Mouse (Mus musculus) C2C12 (cell line): ENCODE data around the gene Txnrd3. TPM values are rescaled to one million over a fixed set of nuclear protein-coding genes. Genes with fewer than 3 reads are reported as not detected.

Experiments
- H3K27me3 ChIP-seq: one replicate; pipeline ENCODE4 v1.6.1; 2011; ENCODE audit not compliant: control insufficient read depth, insufficient read depth, insufficient read length
- H3K36me3 ChIP-seq: one replicate; pipeline ENCODE4 v1.6.1; 2011; ENCODE audit not compliant: control insufficient read depth, insufficient read depth
- H3K4me3 ChIP-seq: one replicate; pipeline ENCODE4 v1.5.1; 2011; ENCODE audit warnings: mild to moderate bottlenecking, control low read depth; ENCODE audit not compliant: poor library complexity, insufficient read depth, severe bottlenecking
- H3K79me2 ChIP-seq: one replicate; pipeline ENCODE4 v1.6.1; 2011; ENCODE audit not compliant: control insufficient read depth, insufficient read depth
- H3K79me3 ChIP-seq: one replicate; pipeline ENCODE4 v1.6.1; 2011; ENCODE audit warnings: low read depth, control low read depth
- H3ac ChIP-seq: one replicate; pipeline ENCODE3; 2011; ENCODE audit warnings: low read depth; ENCODE audit not compliant: control insufficient read depth, insufficient read length
- CEBPB ChIP-seq: IDR thresholded peaks from one replicate; pipeline ENCODE4 v1.6.1; 2011; ENCODE audit warnings: low read depth, mild to moderate bottlenecking, control low read depth, moderate library complexity
- CTCF ChIP-seq: IDR thresholded peaks from one replicate; pipeline ENCODE4 v1.5.1; 2011; ENCODE audit not compliant: control insufficient read depth, insufficient read depth, insufficient read length
- FOSL1 ChIP-seq: IDR thresholded peaks from one replicate; pipeline ENCODE4 v1.8.0; 2011; ENCODE audit warnings: mild to moderate bottlenecking, low read length; ENCODE audit not compliant: poor library complexity, insufficient read depth, severe bottlenecking
- MAX ChIP-seq: IDR thresholded peaks from one replicate; pipeline ENCODE4 v1.6.1; 2011; ENCODE audit warnings: mild to moderate bottlenecking, control low read depth
- MYOD1 ChIP-seq: IDR thresholded peaks from one replicate; pipeline ENCODE4 v1.6.1; 2011; ENCODE audit warnings: low read depth; ENCODE audit not compliant: control insufficient read depth, insufficient read length
- MYOG ChIP-seq: IDR thresholded peaks from one replicate; pipeline ENCODE4 v1.6.1; 2011; ENCODE audit not compliant: control insufficient read depth, insufficient read length; ENCODE audit errors: extremely low read depth
- USF1 ChIP-seq: IDR thresholded peaks from one replicate; pipeline ENCODE4 v1.6.1; 2011; ENCODE audit warnings: low read depth, mild to moderate bottlenecking, control low read depth, moderate library complexity
- polyA plus RNA-seq: library from polyadenylated mRNA; unstranded; fragments of >200 nt; fragmentation: generic; extraction: Trizol; gene quantifications from one replicate; pipeline ENCODE4 v1.2.1, GENCODE M21; 2012; ENCODE audit warnings: missing spikeins

Gene Txnrd3
- polyA plus RNA-seq, 1 experiment, result 5.7 TPM

- Histone ChIP-seq H3K79me3 (no peaks in the 10 kb centered on the region), H3K27me3 (no peaks in the 10 kb centered on the region), H3ac (peak overlapping the region; percentile 61), H3K79me2 (no peaks in the 10 kb centered on the region), H3K4me3 (peak overlapping the region; percentile 31), H3K36me3 (no peaks in the 10 kb centered on the region)
- TF ChIP-seq FOSL1 (no peak), MAX (peak; percentile 71), USF1 (no peak), CEBPB (no peak), MYOD1 (no peak), MYOG (no peak)
Observed at GRCm38 (mm10) chr6:89644271-89645075, 685 bp downstream of the Txnrd3 start.

GRCm38 (mm10) chr6:89649897-89650296 lies 6.1 kb downstream of the Txnrd3 start:
- TF ChIP-seq CTCF (no peak), MYOD1 (no peak), MAX (no peak)
- Histone ChIP-seq H3K79me3 (no peaks in the 10 kb centered on the region), H3ac (no peak overlapping the region), H3K27me3 (no peaks in the 10 kb centered on the region), H3K79me2 (no peaks in the 10 kb centered on the region), H3K36me3 (no peaks in the 10 kb centered on the region), H3K4me3 (no peak overlapping the region)

GRCm38 (mm10) chr6:89651770-89652169 lies 8.0 kb downstream of the Txnrd3 start:
- H3K36me3 ChIP-seq, result no peaks in the 10 kb centered on the region
- H3ac ChIP-seq, result no peak overlapping the region
- no peaks in the 10 kb centered on the region for H3K79me2 ChIP-seq
- TF ChIP-seq MYOG (no peak), MAX (no peak), CTCF (no peak), FOSL1 (no peak), USF1 (no peak), MYOD1 (no peak), CEBPB (no peak)
- no peak overlapping the region for H3K4me3 ChIP-seq
- no peaks in the 10 kb centered on the region for H3K27me3 ChIP-seq
- H3K79me3 ChIP-seq, result no peaks in the 10 kb centered on the region

GRCm38 (mm10) chr6:89655011-89655410 lies 11.2 kb downstream of the Txnrd3 start:
- H3K36me3 ChIP-seq, result no peaks in the 10 kb centered on the region
- H3K4me3 ChIP-seq, result no peak overlapping the region
- no peaks in the 10 kb centered on the region for H3K27me3 ChIP-seq
- H3ac ChIP-seq, result peak overlapping the region; percentile 20
- no peaks in the 10 kb centered on the region for H3K79me2 ChIP-seq
- no peaks in the 10 kb centered on the region for H3K79me3 ChIP-seq
- TF ChIP-seq MYOG (no peak), MYOD1 (no peak), FOSL1 (no peak)

GRCm38 (mm10) chr6:89658342-89658741 lies 14.6 kb downstream of the Txnrd3 start:
- Histone ChIP-seq H3K79me2 (no peaks in the 10 kb centered on the region), H3K79me3 (no peaks in the 10 kb centered on the region), H3ac (no peak overlapping the region), H3K4me3 (no peak overlapping the region), H3K36me3 (no peaks in the 10 kb centered on the region), H3K27me3 (no peaks in the 10 kb centered on the region)
- TF ChIP-seq MYOG (no peak), MYOD1 (no peak), MAX (no peak), CTCF (no peak), FOSL1 (no peak), USF1 (no peak), CEBPB (no peak)

- H3K4me3 ChIP-seq, result no peak overlapping the region
- H3ac ChIP-seq, result no peak overlapping the region
- H3K36me3 ChIP-seq, result no peaks in the 10 kb centered on the region
- TF ChIP-seq MAX (no peak), CTCF (no peak), FOSL1 (no peak), MYOG (no peak), MYOD1 (no peak), CEBPB (no peak), USF1 (no peak)
- no peaks in the 10 kb centered on the region for H3K27me3 ChIP-seq
- no peaks in the 10 kb centered on the region for H3K79me3 ChIP-seq
- no peaks in the 10 kb centered on the region for H3K79me2 ChIP-seq
Observed at GRCm38 (mm10) chr6:89658931-89659330, 15.1 kb downstream of the Txnrd3 start.
